Mouse (Mus musculus): ENCODE results near the gene Sprr2e. TPM values are rescaled to one million over a fixed set of nuclear protein-coding genes. Genes with fewer than 3 reads are reported as not detected.

The Sprr2e gene
- total RNA-seq (2021), result not detected in 2 replicates
- long read RNA-seq, experiment 1, result 0 reads
- long read RNA-seq, experiment 2, result 0 reads

DNA sequence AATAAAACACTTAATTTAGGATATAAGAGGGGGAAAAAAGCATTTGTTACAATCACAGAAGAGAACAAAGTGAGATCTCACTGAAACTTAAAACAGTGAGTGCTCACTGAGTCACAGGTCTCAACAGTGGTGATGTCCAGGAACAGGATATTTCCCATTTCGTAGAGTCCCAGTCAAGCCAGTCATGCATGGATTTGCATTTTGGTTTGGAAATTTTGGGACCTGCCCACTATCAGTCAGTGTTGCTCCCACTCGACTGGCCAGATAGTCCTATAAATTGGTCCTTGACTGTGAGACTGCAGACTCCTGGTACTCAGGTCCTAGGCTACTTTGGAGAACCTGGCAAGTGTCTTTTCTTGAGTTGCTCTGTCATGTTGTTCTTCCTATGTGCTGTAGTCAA, at the start of gene Sprr2e:
Sprr2e (plus strand) TSS at position 301 of the 400 bp plus-strand sequence.
- DNase-seq, result no peak

GRCm38 (mm10) chr3:92307406-92307805, 44.5 kb upstream of the Sprr2e start:
- no peak for DNase-seq

GRCm38 (mm10) chr3:92316320-92316719, 35.6 kb upstream of the Sprr2e start, which contains the start of gene Sprr2b:
Sprr2b (plus strand) TSS chr3:92316620.
- no peak for DNase-seq

DNA sequence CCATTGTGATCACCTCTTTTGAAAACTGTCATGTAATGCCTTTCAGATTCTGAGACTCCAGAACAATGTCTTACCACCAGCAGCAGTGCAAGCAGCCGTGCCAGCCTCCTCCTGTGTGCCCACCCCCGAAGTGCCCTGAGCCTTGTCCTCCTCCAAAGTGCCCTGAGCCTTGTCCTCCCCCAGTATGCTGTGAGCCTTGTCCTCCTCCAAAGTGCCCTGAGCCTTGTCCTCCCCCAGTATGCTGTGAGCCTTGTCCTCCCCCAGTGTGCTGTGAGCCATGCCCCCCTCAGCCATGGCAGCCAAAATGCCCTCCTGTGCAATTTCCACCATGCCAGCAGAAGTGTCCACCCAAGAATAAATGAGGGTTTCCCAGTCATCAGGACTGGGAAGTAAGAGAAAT, 34.6 kb upstream of the Sprr2e start:
- DNase-seq, result no peak

DNA sequence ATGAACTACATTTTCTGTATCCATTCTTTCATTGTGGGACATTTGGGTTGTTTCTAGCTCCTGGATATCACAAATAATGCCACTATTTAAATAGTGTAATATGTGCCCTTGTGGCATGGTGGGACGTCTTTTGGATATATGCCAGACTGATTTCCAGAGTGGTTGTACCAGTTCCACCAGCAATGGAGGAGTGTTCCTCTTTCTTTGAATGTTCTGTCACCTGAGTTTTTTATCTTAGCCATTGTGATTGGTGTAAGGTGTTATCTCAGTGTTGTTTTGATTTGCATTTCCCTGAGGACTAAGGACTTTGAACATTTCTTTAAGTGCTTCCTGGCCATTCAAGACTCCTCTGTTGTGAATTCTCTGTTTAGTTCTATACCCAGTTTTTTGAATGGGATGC, 15.7 kb upstream of the Sprr2e start:
- DNase-seq, result no peak

- DNase-seq, result no peak
These were observed 13.1 kb upstream of the Sprr2e start, which contains the start of gene Sprr2d for GRCm38 (mm10) chr3:92338840-92339239. Sprr2d (plus strand) TSS chr3:92339140.

DNA sequence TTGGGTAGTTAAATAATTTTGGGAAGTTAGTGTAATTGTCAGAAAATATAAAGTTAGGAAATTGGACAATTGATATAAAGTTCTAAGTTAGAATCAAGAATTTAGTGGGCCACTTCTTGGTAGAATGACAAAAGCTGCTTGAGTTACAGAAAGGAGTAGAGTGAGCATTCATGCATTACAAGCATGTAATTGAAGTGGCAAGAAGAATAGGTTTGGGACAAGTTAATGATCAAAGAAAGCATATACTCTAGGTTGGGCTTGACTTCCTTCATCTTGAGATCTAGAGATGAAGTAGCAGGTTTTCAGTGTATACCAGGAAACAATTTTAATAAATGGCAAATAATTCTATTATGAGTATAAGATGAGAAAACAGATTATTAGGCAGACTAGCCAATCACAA, 9.7 kb downstream of the Sprr2e start:
- DNase-seq, result no peak

GRCm38 (mm10) chr3:92364887-92365286, 12.9 kb downstream of the Sprr2e start, which contains the start of gene Sprr2f:
Sprr2f (plus strand) TSS chr3:92365187.
- DNase-seq, result no peak

DNA sequence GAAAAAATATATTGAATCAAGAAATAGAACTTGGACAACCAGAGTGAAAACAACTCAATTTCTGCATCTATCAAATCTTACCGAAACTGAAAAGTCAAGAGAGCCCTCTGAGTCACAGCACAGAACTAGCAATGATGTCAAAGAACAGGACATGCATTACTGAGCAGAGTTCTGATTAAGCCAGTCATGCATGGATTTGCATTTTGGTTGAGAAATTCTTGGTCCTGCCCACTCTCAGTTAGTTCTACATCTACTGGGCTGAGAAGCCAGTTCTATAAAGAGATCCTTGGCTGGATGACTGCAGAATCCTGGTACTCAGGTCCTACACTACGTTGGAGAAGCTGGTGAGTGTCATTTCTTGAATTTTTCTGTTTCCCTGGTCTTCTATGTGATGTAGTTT, 21.7 kb downstream of the Sprr2e start:
- DNase-seq, result no peak

- no peak for DNase-seq
These were observed 33.4 kb downstream of the Sprr2e start, which contains the start of gene Sprr2h for GRCm38 (mm10) chr3:92385385-92385784. Sprr2h (plus strand) TSS chr3:92385685.

GRCm38 (mm10) chr3:92394301-92394700, 42.4 kb downstream of the Sprr2e start:
- no peak for DNase-seq

Other genes with a start within 250 kb of the Sprr2e start
- gene Prr9, start 228.2 kb upstream of the Sprr2e start, total RNA-seq (2021), result not detected in 2 replicates
- not detected in 2 replicates for gene Lelp1, start 209.4 kb upstream of the Sprr2e start, total RNA-seq (2021)
- not detected in 2 replicates for gene Sprr2a1, start 136.3 kb upstream of the Sprr2e start, total RNA-seq (2021)
- not detected in 2 replicates for gene Sprr2a2, start 136.2 kb upstream of the Sprr2e start, total RNA-seq (2021)
- not detected in 2 replicates for gene Sprr2a3, start 66.7 kb upstream of the Sprr2e start, total RNA-seq (2021)
- not detected in 2 replicates for gene Sprr2b, start 35.5 kb upstream of the Sprr2e start, total RNA-seq (2021)
- not detected in 2 replicates for gene Sprr2d, start 13.0 kb upstream of the Sprr2e start, total RNA-seq (2021)
- gene Sprr2f, start 13.0 kb downstream of the Sprr2e start, total RNA-seq (2021), result not detected in 2 replicates
- gene Sprr2h, start 33.5 kb downstream of the Sprr2e start, total RNA-seq (2021), result not detected in 2 replicates
- not detected in 2 replicates for gene Sprr2i, start 55.8 kb downstream of the Sprr2e start, total RNA-seq (2021)
- gene Sprr2j-ps, start 65.9 kb downstream of the Sprr2e start, total RNA-seq (2021), result not detected in 2 replicates
- 1.6 and 7.1 TPM in 2 replicates for gene Gm9774, start 77.3 kb downstream of the Sprr2e start, total RNA-seq (2021)
- not detected in 2 replicates for gene Sprr2k, start 80.4 kb downstream of the Sprr2e start, total RNA-seq (2021)
- gene Sprr1b, start 86.6 kb downstream of the Sprr2e start, total RNA-seq (2021), result not detected in 2 replicates
- gene Sprr3, start 106.6 kb downstream of the Sprr2e start, total RNA-seq (2021), result not detected in 2 replicates
- not detected in 2 replicates for gene Sprr1a, start 133.8 kb downstream of the Sprr2e start, total RNA-seq (2021)
- not detected in 2 replicates for gene Sprr4, start 148.3 kb downstream of the Sprr2e start, total RNA-seq (2021)
- gene 2310046K23Rik, start 182.4 kb downstream of the Sprr2e start, total RNA-seq (2021), result not detected in 2 replicates
- gene Ivl, start 221.6 kb downstream of the Sprr2e start, total RNA-seq (2021), result not detected in 2 replicates
- gene Smcp, start 236.9 kb downstream of the Sprr2e start, total RNA-seq (2021), result not detected in 2 replicates

Data from adrenal gland, postnatal 14 days (tissue).